Mouse (Mus musculus) cerebellum, postnatal 25 days (tissue): Measurements from ENCODE around the gene Vps8.
A peak's percentile ranks its signal among the peaks of the same experiment; 100 is the strongest.

Experiments used
- DNase-seq, 2 experiments: peaks; one replicate each; pipeline ENCODE4 v3.0.0; 2021; ENCODE audit warnings: mixed read lengths in 2 of 2

Gene Vps8

DNA sequence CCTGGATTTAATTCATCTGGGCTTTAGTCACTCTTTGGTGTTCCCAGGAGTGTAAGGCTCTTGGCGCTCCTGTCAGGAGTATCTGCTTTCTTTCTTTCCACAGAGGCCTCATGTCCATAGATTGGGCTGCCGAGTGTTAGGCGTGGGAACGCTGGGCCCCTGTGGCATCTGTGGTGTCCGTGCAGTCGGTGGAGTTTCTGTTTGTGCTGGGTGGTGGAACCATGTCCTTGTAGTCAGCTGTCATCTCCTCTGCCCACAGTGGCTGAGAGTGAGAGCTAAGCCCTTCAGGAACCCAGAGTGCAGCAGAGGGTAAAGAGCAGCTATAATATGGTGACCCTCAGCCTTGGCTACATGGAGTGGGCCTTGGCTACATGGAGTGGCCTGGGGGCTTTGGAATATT is 140.4 kb downstream of the Vps8 start:
- DNase-seq = no peak

DNA sequence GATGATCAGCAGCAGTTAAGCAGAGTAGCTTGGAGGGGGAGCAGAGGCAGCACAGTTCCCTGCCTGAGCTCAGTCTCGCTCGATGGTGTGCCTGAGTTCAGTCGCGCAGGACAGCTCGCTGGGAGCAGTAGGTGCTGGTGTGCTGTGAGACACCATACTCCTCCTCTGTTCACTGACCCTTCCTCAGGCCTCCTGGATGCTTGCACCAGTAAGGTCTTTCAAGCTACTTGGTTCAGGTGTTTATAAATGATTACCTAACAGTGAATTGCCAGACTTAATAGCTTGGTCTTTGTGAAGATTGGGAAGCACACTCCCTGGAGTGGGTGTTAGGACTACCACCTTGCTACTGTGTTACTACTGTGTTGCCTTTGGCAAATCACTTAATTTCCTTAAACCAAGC is 144.2 kb downstream of the Vps8 start:
- no peak for DNase-seq

DNA sequence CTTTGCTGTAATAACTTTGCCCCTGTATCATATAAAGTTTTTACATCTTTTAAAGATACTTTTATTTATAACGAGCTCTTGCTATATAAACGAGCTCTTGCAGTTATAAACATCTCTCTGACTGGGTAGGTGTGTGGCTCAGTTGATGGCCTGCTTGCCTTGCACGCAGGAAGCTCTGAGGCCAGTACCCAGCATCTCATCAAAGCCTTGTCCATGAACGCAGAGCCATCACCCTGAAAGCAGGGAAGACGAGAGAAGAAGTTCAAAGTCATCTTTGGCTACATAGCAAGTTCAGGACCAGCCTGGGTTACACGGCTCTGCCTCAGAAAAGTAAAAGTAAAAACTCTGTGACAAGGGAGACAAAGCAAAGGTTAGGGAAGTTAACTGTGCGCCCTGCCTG is 147.0 kb downstream of the Vps8 start:
- no peak for DNase-seq

DNA sequence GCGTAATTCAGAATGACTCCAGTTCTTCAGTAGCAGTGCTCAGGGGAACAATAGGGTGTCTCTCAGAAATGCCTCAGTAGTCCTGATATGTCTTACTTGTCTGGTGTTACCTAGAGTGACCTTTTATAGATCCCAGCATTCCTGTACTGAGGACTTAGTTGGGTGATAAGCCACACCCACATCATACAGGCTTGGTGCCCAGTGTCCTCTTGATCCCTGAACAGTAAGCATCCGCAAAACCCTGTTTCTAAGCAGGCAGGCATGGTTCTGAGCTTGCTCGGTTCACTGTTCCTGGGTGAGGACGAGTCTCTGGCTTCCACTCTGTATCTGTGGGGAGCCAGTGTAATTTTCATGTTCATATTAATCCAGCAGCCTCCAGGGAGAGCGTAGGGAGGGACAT is 147.9 kb downstream of the Vps8 start:
- DNase-seq = no peak

DNA sequence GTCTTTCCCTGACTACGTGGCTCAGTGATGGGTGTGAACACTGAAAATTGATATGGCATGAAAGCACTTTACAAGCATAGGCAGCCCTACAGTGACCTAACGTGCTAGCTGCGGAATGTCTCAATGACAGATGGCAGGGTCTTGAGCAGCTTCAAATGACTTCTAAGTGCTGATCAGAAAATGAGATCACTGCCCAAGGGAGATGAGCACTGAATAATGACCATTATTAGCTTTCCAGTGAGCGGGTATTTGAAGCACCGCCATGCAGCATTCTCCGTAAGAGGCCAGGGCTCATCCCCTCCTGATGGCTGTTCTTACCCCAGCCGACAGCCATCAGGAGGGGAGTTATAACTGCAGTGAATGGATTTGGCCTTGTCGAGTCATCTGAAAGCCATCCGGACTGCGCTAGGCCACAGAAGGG is 153.1 kb downstream of the Vps8 start:
- no peak for DNase-seq

DNA sequence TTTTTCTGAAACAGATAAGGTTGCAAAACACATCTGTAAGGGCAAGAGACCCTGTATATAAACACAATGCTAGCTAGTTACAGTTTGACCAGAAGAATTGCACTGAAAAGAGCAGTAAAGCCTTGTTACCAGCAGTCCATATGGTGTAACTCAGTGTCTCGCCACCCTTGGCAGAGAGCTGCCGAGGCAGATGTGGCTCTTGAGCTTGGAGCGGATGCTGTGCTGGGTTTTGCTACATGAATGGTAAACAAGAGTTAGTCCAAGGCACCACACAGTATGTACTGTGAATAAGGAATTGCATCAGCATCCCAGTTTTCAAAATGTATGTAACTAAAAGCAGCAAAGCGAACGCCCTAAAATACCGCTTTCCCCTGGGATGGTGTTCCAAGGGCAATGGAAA is 166.2 kb downstream of the Vps8 start:
- no peak for DNase-seq

DNA sequence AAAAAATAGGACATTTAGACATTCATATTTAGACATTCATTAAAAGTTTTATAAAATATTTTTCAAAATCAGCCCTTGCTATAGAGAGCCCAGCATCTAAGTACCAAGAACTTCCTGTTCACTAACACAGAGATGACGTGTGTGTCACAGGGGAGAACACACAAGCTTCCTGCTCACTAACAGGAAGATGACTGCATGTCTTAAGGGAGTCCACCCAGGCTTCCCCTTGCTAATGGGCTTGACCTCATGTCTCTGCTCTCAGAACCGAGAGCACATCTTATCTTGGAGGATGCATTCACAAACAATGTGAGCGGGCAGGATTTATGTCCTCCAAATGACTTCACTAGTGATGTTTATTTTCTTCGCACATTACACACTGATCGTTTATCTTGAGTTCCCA is 167.9 kb downstream of the Vps8 start:
- DNase-seq = no peak

DNA sequence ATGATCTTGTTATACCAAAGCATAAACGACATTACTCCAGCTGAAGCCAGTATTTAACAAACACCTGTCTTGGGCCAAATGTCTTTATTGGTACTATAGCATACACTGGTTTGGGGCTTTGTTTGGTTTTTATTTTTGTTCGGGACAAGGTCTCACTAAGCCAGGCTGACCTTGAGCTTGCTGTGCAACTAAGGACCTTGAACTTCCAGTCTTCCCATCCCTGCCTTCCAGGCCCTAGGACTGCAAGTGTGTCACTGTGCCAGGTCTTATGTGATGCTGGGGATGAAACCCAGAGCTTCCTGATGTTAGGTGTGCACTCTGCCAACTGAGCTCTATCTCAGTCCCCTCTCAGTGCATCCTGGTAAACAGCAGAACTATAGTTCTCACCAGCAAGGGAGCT is 168.6 kb downstream of the Vps8 start:
- no peak for DNase-seq

DNA sequence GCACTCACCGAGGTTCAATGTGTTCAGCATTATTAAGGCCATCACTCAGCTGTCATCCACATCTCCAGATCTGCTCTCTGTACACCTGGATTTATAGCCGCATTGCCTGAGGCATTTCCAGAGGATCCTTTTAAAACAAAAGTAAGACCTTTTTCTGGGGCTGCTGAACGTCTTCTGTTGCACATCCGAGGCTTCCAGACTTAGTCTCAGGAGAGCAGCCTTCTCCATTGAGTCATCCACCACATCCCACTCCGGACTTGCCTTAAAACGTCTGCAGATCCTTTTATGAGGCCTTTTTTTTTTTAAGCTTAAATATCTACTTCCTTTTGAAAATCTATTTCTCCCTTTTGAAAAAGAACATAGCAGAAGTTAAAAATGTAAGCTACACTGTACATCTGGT is 172.6 kb downstream of the Vps8 start:
- DNase-seq = no peak

DNA sequence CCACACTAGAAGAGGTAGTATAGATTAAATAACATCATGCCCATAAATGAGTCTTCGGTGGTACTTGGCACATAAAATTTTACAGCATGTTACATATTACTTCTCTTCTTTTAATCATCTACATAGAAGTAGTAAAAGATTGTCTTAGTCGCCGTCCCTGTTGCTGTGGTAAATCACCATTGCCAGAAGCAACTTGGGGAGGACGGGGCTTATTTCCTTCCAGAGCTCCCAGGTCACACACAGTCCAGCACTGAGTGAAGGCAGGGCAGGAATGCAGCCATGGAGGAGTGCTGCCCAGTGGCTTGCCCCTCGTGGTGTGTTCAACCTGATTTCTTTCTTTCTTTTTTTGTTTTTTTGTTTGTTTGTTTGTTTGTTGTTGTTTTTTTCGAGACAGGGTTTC is 181.4 kb downstream of the Vps8 start:
- DNase-seq = no peak

DNA sequence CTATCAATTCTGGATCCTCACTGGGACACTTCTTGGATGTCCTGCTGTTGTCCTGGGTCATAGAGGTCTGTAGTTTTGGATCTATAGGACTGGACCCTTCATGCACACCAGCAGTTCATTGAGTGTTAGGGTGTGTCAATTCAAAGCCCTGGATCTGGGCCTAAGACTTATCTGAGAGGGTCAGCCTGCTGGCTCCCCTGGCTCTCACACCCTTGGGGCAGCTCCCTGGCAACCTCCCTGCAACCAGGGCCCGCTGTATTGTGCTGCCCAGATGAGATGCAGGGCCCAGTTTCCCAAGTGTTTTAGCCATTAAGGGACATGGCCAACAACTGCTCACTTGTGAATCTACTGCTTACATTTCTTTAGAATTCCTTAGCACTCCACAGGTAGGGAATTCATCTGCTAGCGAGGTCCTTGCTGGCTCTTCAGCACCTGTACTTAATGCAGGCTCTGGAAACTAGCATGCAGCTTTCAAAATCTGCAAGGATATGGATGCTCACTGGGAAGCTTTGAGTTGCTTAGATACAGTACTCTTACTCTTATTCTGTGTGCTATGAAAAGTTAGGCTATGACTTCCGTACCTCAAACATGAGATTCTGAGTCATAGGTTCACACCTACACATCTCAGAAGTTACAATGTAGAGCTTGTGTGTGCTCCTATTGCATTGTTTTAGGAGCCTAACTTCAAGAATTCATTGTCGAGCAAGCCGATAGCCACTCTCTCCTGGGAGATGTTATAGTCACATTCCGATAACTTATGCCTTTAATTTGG is 183.5 kb downstream of the Vps8 start:
- DNase-seq = no peak

DNA sequence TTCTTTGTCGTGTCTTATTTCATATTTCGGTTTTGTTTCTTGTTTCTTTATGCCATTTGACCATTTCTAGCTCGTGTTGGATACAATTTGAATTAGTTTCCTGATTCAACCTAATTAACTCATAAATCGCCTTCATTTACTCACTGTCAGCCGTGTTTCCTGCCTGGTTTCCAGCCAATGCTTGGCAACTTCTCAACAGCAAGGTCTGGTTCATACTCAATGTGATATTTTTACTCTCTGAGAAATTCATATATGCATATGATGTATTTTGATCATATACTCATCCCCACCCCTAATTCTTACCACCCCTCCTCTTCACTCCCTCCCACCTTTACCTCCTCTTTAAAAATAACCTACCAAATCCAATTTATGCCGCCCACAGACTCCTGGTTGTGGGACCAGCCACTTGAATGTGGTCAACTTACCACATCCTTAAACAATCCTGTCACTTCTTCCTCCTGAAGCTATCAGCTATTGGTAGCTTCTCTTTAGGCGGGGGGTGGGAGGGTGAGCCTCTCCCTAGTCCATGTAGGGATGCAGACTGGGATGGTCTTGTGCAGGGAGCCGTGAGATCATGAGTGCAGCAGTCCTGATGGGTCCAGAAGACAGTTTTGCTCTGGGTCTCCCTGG is 184.2 kb downstream of the Vps8 start:
- DNase-seq = peak; percentile 18 to 55

DNA sequence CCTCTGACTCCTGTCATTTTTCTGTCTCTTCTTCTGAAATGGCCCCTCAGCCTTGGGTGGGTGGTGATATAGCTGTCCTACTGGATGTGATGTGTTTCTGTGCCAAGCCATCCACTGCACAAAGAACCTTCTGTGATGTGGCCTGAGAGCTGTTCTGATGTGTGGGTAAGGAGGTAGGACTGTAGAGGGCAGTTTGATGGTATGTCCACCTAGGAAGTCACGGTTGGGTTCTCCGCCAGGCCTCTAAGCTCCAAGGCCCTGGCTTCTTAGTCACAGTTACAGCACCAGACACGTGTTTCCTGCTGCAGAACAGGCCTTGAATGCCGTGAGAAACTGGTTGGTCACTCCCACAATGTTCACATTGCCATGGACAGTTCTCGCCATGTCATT is 184.7 kb downstream of the Vps8 start:
- DNase-seq = no peak

DNA sequence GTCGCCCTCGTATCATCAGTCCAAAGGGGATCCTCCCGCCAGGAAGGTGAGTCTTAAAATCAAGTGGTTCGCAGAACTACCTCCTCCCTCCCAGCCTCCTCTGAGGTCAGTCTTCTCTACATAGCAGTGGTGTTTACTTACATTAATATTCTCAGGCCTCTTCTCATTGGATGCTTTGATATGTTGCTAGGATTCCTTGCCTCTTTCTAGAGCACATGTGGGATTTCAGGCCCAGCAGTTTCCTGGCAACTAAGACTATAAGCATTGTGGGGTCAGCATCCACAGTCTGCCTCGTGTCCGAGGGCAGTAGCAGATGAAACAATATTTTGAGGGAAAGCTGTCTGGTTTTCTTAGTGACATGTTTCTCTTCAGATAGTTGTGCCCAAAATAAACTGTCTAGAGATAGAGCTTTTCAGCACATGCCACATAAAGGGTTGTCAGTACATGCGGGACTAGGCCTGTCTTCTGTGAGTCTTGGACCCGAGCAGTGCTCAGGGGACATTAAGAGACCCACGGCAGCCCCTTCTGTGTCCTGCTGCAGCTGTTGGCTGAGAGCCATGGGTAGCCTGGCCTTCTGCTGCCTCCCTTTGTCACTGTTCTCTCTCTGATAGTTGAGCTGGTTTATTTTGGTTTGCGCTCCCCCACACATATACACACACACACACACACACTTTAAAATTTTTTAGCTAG is 185.4 kb downstream of the Vps8 start:
- DNase-seq = peak; percentile 14 to 26

DNA sequence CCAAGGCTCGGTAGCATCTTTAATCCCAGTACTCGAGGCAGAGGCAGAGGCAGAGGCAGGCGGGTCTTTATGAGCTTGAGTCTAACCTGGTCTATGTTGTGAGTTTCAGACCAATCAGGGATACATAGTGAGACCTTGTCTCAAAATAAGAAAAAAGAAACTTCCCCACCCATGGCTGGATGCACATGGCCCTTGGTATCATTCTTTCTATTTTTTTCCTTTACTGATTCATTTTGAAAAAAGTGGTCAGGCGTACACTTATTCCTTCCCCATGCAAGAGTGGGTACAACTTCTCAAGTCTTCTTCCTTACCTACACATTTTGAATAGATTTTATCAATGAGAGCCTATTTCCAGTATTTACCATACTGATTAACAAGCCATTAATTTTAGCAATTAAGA is 187.6 kb downstream of the Vps8 start:
- no peak for DNase-seq

DNA sequence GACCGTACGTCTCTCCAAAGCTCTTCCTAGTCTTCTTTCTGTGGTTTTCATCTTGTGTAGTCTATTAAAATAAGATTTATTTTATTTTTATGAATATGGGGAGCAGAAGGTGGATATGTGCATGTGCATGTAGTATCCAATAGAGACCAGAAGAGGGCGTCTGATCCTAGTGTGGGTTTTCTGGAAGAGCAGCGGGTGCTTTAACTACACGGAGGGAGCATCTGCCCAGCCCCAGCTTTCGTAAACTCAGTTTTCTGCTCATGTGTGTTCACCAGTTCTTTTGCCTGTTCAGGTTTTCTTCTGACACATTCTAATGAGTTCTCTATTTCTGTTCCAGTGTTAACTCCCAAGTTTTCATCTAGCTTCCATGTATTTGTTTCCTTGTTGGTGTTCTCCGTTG is 192.9 kb downstream of the Vps8 start:
- DNase-seq = peak in 1 of 2 experiments; percentile 53

DNA sequence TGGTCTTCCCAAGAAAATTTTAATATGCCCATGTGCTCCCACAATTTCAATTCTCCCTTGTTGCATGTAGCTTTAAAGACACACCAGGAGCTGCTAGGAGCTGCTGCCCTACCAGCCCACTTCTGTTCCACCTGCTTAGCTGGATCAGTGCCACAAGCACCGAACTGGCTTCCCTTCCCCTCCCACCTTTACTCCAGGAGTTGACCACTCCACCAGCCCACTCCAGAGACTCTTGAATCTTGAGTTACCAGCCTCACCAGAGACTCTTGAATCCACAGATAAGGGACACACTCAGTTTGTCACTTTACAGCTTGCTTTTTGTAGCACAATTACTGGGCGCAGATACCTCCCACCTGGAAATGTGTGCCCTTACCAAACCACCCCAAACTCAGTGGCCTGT is 197.7 kb downstream of the Vps8 start:
- DNase-seq = no peak

DNA sequence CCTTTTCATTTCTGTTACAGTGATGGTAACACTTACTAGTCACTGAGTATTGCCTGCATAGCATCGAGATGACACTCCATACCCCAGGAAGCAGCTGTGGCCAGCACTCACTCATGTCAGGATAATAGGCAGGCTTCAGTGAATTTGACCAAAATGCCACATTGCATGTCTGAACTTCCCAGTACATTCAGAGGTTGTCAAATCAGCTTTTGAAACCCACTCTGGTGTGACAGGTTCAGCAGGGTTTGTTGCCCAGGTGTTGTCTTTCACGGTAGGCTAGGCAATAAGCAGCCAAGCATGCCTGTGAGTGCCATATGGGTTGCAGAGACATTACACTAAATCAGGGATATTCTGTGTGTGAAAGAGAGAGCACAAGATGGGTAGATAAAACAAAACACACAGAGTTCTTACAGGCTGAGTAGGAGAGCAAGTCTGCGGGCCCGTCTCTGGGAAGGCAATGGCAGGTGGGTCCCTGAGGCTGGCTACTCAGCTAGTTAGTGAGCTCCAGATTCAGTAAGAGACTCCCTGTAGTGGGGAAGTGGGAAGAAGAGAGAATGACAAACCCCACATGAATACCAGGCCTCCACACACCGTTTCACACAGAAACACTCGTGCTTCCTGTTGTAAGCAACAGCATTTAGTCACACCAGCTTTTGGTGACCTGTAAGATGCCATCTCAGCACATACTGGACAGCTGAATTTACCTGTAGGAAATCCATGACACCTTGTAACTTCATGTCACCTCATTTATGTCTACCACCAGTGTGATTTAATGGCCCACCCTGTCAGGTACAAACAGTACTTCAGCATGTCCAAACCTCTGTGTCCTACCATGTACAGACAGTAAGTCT is 203.1 kb downstream of the Vps8 start:
- DNase-seq = peak; percentile 46 to 56

DNA sequence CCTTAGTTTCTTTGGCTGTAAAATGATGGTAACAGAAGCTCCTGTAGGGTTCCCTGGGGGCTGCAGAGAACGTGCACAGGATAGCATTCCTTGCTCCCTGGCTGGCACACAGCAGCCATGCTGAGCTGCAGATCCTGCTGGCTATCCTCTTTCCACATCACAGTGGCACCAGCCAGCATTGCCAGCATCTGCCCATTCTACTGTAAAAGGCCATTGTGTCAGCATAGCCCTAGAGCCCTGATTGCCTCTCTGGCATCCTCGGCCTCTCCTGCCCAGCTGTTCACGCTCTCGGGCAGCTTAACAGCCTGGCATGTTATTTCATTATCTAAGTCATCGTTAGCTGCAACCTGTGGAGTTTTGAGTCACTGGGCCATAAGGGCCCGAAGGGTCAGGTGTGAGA is 204.3 kb downstream of the Vps8 start:
- DNase-seq = peak in 1 of 2 experiments; percentile 33

DNA sequence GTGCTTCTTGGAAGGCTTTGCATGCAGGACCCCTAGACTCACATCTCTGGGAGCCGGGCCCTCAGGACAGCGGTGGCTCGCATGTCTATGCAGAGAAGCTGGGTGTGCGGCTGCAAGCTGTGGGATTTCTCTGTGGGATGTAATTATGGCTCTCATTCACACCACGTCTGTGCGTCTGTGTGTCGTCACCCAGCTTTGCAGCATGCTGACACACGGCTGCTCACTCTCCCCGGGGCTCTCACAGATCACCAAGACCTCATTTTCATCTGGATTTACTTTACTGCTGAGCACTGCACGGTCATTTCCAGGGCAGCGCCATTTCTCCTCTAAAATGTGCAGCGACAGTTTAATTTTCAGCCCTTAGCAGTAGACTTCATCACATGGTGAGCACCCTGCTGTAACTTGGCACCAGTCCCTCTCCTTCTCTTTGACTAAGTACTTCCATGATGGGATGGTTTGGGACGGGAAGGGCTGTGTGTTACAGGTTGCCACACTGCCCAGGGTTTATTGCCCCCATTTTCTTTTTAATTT is 205.2 kb downstream of the Vps8 start:
- DNase-seq = peak; percentile 44 to 68

DNA sequence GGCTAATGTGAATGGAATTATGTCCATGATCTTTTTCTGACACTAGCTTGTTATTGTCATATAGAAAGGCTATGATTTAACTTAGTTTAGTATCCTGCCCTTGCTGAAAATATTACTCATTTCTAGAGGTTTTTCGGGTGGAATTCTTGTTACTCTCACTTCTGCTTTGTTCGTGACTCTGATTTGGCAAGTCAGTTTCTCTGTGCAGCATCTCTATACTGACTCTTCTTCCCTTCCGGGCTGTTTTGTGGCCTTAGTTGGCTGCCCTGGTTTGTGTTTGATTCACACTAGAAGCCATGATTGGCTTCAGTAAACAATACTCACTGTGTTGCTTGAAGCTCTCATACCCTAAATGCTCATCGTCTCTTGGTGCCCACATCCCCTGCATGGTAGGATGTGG is 207.7 kb downstream of the Vps8 start:
- no peak for DNase-seq

DNA sequence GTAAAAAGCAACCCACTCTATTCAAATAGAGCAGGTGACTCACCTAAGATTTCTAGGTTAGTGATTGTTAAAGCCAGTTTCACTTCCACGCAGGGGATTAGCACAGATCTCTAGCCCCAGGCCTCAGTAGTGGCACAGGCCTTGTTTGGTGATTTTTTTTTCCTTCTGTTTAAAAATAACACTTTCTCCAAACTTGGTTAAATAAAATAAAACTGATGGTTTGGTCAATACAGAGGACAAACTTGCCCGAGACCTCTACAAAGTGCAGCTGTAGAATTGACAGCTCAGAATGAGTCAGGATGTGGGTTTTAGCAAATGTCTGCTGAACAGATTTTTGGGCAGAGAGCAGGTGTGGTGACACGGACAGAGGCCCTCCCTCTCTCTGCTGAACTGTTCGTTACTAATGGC is 208.9 kb downstream of the Vps8 start:
- DNase-seq = no peak

DNA sequence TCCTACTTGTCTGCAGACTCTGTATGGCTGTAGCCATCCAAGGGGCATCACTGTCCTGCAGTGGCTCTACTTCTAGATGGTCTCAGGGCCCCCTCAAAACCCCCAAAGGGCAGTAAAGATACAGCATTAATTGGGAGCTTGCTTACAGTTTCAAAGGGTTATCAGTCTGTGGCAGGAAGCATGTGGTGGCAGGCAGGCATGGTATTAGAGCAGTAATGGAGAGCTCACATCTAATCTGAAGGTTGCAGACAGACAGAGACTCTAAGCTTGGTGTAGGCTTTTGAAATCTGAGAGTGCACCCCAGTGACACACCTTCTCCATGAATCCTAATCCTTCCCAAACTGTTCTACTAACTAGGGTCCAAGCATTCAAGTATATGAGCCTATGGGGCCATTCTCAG is 211.5 kb downstream of the Vps8 start:
- no peak for DNase-seq
